9 mouse cellular contexts compared by ENCODE assay signal in the genomic region with DNA sequence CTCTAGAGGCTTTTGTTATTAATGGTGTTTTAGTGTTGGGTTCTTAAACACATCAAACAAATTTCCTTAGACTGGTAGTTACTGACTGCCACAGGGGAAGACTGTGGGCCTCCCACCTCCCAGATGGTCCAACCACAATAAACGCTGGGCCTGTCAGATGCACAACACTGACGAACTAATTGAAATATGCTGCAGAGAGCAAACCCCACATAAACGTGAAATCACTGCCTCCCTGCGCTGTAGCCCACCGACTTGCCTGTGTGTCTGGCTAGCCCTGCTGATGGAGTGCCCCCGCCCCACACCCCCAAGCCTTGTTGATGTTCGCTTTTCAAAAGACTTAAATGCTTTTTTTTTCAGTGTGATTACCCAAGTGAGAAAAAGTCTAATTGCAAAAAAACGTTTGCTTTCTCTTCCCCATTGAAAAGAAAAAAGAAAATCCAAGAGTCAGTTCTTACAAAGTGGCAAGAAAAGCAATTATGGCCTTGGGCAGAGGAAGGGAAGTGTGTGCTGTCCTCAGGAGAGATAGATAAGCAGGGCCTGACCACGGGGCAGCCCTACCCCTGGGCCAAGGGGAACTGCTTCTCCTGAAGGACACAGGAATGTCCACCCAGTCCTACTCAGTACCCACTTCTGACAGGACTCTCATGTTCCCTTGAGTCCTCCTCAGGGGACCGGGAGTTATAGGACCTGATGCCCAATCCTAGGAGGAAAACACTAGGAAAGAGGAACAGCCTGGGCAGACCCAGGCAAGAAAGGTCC. TPM values are rescaled to one million over a fixed set of nuclear protein-coding genes. Genes with fewer than 3 reads are reported as not detected.
DNase-seq lines count a peak whose midpoint lies in the region; ATAC-seq lines count a peak whose summit lies in the region.
"Had no signal": no experiment of that assay in that cellular context is flagged by ENCODE, and none has a peak within 500 bp of the region (broad histone marks: within the 10 kb centered on the region; RNA-seq: fewer than 3 reads in every experiment).

No protein-coding gene starts in this region.

- ATAC-seq in kidney, embryonic 15.5 days (replicated peaks; ENCODE audit: low FRiP score): no peak
- ATAC-seq in forebrain, embryonic 12.5 days (ENCODE audit: low FRiP score): peak; percentile 61; the same call in 1 of the 2 replicates
- no peak for ATAC-seq in limb, embryonic 11.5 days (ENCODE audit: insufficient number of reproducible peaks, low FRiP score, low TSS enrichment, low read depth)

- peak overlapping the region; percentile 20 for H3K27ac ChIP-seq in kidney, embryonic 15.5 days
- H3K27ac ChIP-seq in brown adipose tissue, adult 24 weeks (replicated peaks; ENCODE audit: low read depth, low read length): 0 out of 2 replicates have a peak overlapping the region, but pooled peaks have one; percentile 45
- H3K27ac ChIP-seq in forebrain, embryonic 12.5 days: peak overlapping the region; percentile 70
- H3K27ac ChIP-seq in limb, embryonic 11.5 days (replicated peaks; ENCODE audit: low read depth, low read length): no peak overlapping the region; the same call in 1 of the 2 replicates

- H3K9me3 ChIP-seq in kidney, embryonic 15.5 days (replicated peaks): no peaks in the 10 kb centered on the region
- H3K9me3 ChIP-seq in forebrain, embryonic 12.5 days: no peaks in the 10 kb centered on the region
- no peaks in the 10 kb centered on the region for H3K9me3 ChIP-seq in limb, embryonic 11.5 days (ENCODE audit: control insufficient read depth, low read length)
- H3K9me3 ChIP-seq: G1E had no signal

- H3K4me1 ChIP-seq in kidney, embryonic 15.5 days: peaks cover 25% of the 10 kb centered on the region
- H3K4me1 ChIP-seq in brown adipose tissue, adult 24 weeks (ENCODE audit: control insufficient read depth, insufficient read depth, insufficient read length, low read length): peaks cover 23% of the 10 kb centered on the region
- H3K4me1 ChIP-seq in forebrain, embryonic 12.5 days: peaks cover 22% of the 10 kb centered on the region
- H3K4me1 ChIP-seq in limb, embryonic 11.5 days (ENCODE audit: control insufficient read depth, insufficient read depth, low read length): peaks cover 15% of the 10 kb centered on the region

- no peak overlapping the region for H3K9ac ChIP-seq in kidney, embryonic 15.5 days
- no peak overlapping the region for H3K9ac ChIP-seq in forebrain, embryonic 12.5 days
- no peak overlapping the region for H3K9ac ChIP-seq in limb, embryonic 11.5 days (ENCODE audit: low read length)

- 28% methylated on average over 10 of the region's 10 CpGs for WGBS in kidney, embryonic 15.5 days
- WGBS in forebrain, embryonic 12.5 days: 21% methylated on average over 10 of the region's 10 CpGs
- WGBS in limb, embryonic 11.5 days: 29% methylated on average over 10 of the region's 10 CpGs

- DNase-seq in kidney, postnatal 25 days: no peak
- peak; percentile 32 for DNase-seq in limb, embryonic 11.5 days (ENCODE audit: low spot score)
- no peak for DNase-seq in cerebellum, adult 11-12 months
- DNase-seq in left cerebral cortex, adult 11 months (ENCODE audit: low spot score): no peak
- DNase-seq in adrenal gland, adult 2 months: no peak

- no peaks in the 10 kb centered on the region for H3K27me3 ChIP-seq in kidney, embryonic 15.5 days
- H3K27me3 ChIP-seq in forebrain, embryonic 12.5 days: peaks cover 21% of the 10 kb centered on the region; the same call in 1 of the 2 replicates
- H3K27me3 ChIP-seq in limb, embryonic 11.5 days (ENCODE audit: control insufficient read depth, insufficient read depth, low read length): no peaks in the 10 kb centered on the region

- H3K36me3 ChIP-seq in kidney, embryonic 15.5 days: peaks cover 25% of the 10 kb centered on the region
- no peaks in the 10 kb centered on the region for H3K36me3 ChIP-seq in forebrain, embryonic 12.5 days (replicated peaks)
- H3K36me3 ChIP-seq in limb, embryonic 11.5 days (ENCODE audit: control insufficient read depth, insufficient read depth, low read length): no peaks in the 10 kb centered on the region

- H3K4me2 ChIP-seq in kidney, embryonic 15.5 days: peak overlapping the region; percentile 12; the same call in 1 of the 2 replicates
- H3K4me2 ChIP-seq in forebrain, embryonic 12.5 days: peak overlapping the region; percentile 24
- no peak overlapping the region for H3K4me2 ChIP-seq in limb, embryonic 11.5 days (ENCODE audit: low read depth, severe bottlenecking)

- H3K4me3 ChIP-seq in kidney, embryonic 15.5 days (replicated peaks): no peak overlapping the region
- H3K4me3 ChIP-seq in brown adipose tissue, adult 24 weeks (ENCODE audit: insufficient read depth, low read depth, low read length): no peak overlapping the region
- H3K4me3 ChIP-seq in forebrain, embryonic 12.5 days (replicated peaks): no peak overlapping the region
- no peak overlapping the region for H3K4me3 ChIP-seq in limb, embryonic 11.5 days (ENCODE audit: low read depth, low read length)

RNA-seq across cellular contexts. Expression of gene Pitpnm2, which starts 7.7 kb away (rescaled TPM):
- 3.5 and 3.6 TPM in 2 replicates for polyA plus RNA-seq in kidney, embryonic 15.5 days (2015; fragmentation: Nextera tagmentation; extraction: Ambion mirVana)
- polyA plus RNA-seq in brown adipose tissue, adult 24 weeks (2012; ENCODE audit: insufficient read depth, insufficient read length, missing spikeins): 20.3 and 21.8 TPM in 2 replicates
- polyA plus RNA-seq in forebrain, embryonic 12.5 days (2016; fragmentation: Nextera tagmentation; extraction: Ambion mirVana): 6.8 and 8.9 TPM in 2 replicates
- polyA plus RNA-seq in limb, embryonic 11.5 days (2014; fragmentation: Nextera tagmentation; extraction: Ambion mirVana): 3.4 and 3.7 TPM in 2 replicates
- total RNA-seq in adrenal gland, adult 2 months (2021): 10 to 100 TPM; 41.6 to 65.2 TPM
- polyA plus RNA-seq in adrenal gland, adult 2 months (2012; rRNA removed): 158 and 207 TPM in 2 replicates
